Mouse (Mus musculus) testis, postnatal 10 days (tissue): Measurements from ENCODE around the gene Krtcap2.
"Not testable (repeated sequence)": the region's sequence is repeated elsewhere in the genome, so short reads cannot be mapped to it uniquely, and the experiment has no call there.

ENCODE experiments used
- DNase-seq: peaks from one replicate; pipeline ENCODE4 v3.0.0; 2021; ENCODE audit warnings: low spot score

Gene Krtcap2

GRCm38 (mm10) chr3:89245688-89246171 lies at the start of gene Krtcap2:
Gene Krtcap2, plus strand, starts transcription at chr3:89245966.
- no peak for DNase-seq

GRCm38 (mm10) chr3:89195979-89196877 lies 49.5 kb upstream of the Krtcap2 start:
- DNase-seq, result peak; percentile 96

- no peak for DNase-seq
Observed at GRCm38 (mm10) chr3:89199839-89200238, 45.9 kb upstream of the Krtcap2 start.

- peak; percentile 91 for DNase-seq
Observed at GRCm38 (mm10) chr3:89202253-89203141, 43.3 kb upstream of the Krtcap2 start, which contains the start of gene Gba. Gene Gba, plus strand, starts transcription at chr3:89202928.

GRCm38 (mm10) chr3:89203142-89203514 lies 42.6 kb upstream of the Krtcap2 start:
- no peak for DNase-seq

- no peak for DNase-seq
Observed at GRCm38 (mm10) chr3:89206079-89206478, 39.7 kb upstream of the Krtcap2 start.

GRCm38 (mm10) chr3:89206695-89207094 lies 39.1 kb upstream of the Krtcap2 start:
- no peak for DNase-seq

- no peak for DNase-seq
Observed at GRCm38 (mm10) chr3:89208075-89208657, 37.6 kb upstream of the Krtcap2 start.

GRCm38 (mm10) chr3:89208736-89209135 lies 37.0 kb upstream of the Krtcap2 start:
- DNase-seq, result no peak

GRCm38 (mm10) chr3:89209731-89210130 lies 36.0 kb upstream of the Krtcap2 start:
- DNase-seq, result peak; percentile 42

GRCm38 (mm10) chr3:89210162-89210561 lies 35.6 kb upstream of the Krtcap2 start:
- no peak for DNase-seq

GRCm38 (mm10) chr3:89210731-89211130 lies 35.0 kb upstream of the Krtcap2 start:
- DNase-seq, result no peak

- DNase-seq, result peak; percentile 95
Observed at GRCm38 (mm10) chr3:89213803-89214530, 31.8 kb upstream of the Krtcap2 start.

GRCm38 (mm10) chr3:89214681-89215411 lies 30.9 kb upstream of the Krtcap2 start, which contains the start of gene Thbs3:
Gene Thbs3, plus strand, starts transcription at chr3:89215180.
- peak; percentile 66 for DNase-seq

- DNase-seq, result peak; percentile 88
Observed at GRCm38 (mm10) chr3:89215853-89216252, 29.9 kb upstream of the Krtcap2 start.

- not testable (repeated sequence) for DNase-seq
Observed at GRCm38 (mm10) chr3:89216407-89216806, 29.4 kb upstream of the Krtcap2 start.

- no peak for DNase-seq
Observed at GRCm38 (mm10) chr3:89218271-89218670, 27.5 kb upstream of the Krtcap2 start.

- DNase-seq, result no peak
Observed at GRCm38 (mm10) chr3:89219546-89219945, 26.2 kb upstream of the Krtcap2 start.

GRCm38 (mm10) chr3:89221167-89221566 lies 24.6 kb upstream of the Krtcap2 start:
- no peak for DNase-seq

GRCm38 (mm10) chr3:89224796-89225195 lies 21.0 kb upstream of the Krtcap2 start:
- DNase-seq, result no peak
